Mouse (Mus musculus): ENCODE results near the gene 1700125H20Rik. TPM values are rescaled to one million over a fixed set of nuclear protein-coding genes. Genes with fewer than 3 reads are reported as not detected.

1700125H20Rik gene
- polyA plus RNA-seq, 1 experiment from 2014 or later = 0.84 TPM

DNA sequence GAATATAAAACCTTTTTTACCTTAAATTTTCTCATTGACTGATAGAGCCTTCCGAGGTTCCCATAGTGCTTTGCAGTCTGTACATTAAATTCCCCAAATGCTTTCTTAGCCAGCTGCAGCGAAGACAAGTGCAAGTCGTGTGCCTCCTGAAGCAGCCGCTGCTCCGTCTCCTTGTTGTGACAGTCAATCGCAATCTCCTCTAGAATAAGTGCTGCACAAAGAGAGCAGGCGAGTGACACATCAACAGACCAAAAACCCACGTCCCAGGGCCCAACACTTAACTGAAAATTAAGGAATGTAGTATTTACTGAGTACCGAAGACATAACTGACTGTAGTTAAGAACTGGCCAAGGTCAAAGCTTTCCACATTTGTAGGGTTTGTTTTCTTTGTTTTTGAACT, 25.8 kb downstream of the 1700125H20Rik start:
- Histone ChIP-seq H3K9me3 (ENCODE audit: control insufficient read depth, low read length) (no peaks in the 10 kb centered on the region), H3K4me3 (ENCODE audit: low read depth, low read length) (no peak overlapping the region), H3K9ac (ENCODE audit: low read length) (no peak overlapping the region), H3K4me1 (ENCODE audit: control insufficient read depth, insufficient read depth, low read length) (no peaks in the 10 kb centered on the region), H3K27me3 (ENCODE audit: control insufficient read depth, insufficient read depth, low read length) (no peaks in the 10 kb centered on the region), H3K36me3 (ENCODE audit: control insufficient read depth, insufficient read depth, low read length) (peaks cover 25% of the 10 kb centered on the region), H3K4me2 (ENCODE audit: low read depth, severe bottlenecking) (no peak overlapping the region), H3K27ac (replicated peaks; ENCODE audit: low read depth, low read length) (no peak overlapping the region)
- no peak for DNase-seq (ENCODE audit: low spot score)
- WGBS = 90% methylated on average over 9 of the region's 9 CpGs
- ATAC-seq (ENCODE audit: insufficient number of reproducible peaks, low FRiP score, low TSS enrichment, low read depth) = no peak

DNA sequence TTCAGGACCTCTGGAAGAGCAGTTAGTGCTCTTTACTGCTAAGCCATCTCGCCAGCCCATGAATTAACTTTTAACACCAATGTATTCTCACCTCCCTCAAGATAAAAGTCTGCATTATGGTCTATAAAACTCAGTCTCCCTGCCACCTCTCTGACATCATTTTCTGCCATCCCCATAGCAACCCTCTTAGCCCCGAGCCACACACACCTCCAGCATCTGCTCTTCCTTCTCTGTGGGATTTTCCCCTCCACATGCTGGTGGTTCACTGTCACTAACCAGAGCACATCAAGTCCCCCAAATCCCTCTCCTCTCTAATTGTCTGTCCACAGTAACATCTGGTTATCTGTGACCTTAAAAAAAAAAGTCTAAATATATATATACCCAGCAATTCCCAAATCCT, 28.7 kb downstream of the 1700125H20Rik start:
- ATAC-seq (ENCODE audit: insufficient number of reproducible peaks, low FRiP score, low TSS enrichment, low read depth) (no peak), DNase-seq (ENCODE audit: low spot score) (no peak)
- Histone ChIP-seq H3K9me3 (ENCODE audit: control insufficient read depth, low read length) (no peaks in the 10 kb centered on the region), H3K27me3 (ENCODE audit: control insufficient read depth, insufficient read depth, low read length) (no peaks in the 10 kb centered on the region), H3K36me3 (ENCODE audit: control insufficient read depth, insufficient read depth, low read length) (peaks cover 32% of the 10 kb centered on the region), H3K9ac (ENCODE audit: low read length) (no peak overlapping the region), H3K4me1 (ENCODE audit: control insufficient read depth, insufficient read depth, low read length) (no peaks in the 10 kb centered on the region), H3K4me3 (ENCODE audit: low read depth, low read length) (no peak overlapping the region), H3K27ac (replicated peaks; ENCODE audit: low read depth, low read length) (no peak overlapping the region), H3K4me2 (ENCODE audit: low read depth, severe bottlenecking) (no peak overlapping the region)
- 87% methylated on average over 2 of the region's 2 CpGs for WGBS

DNA sequence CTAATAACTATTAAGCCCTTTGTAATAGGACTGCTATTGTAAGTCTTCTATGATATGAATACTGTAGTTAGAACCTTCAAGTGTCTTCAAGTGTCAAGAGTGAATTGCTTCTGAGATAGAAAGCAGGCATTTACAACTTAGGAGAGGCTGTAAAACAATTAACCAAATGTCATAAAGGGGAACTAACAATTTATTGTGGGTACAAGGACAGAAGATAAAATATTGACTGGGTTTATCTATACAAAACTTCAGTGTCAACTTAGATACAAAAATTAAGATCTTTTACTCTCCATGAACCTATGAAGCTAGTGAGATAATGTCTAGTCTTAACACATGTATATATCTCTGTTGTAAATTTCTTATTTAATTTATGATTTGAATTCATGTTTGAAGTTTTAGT, 36.0 kb downstream of the 1700125H20Rik start:
- Histone ChIP-seq H3K9me3 (ENCODE audit: control insufficient read depth, low read length) (no peaks in the 10 kb centered on the region), H3K36me3 (ENCODE audit: control insufficient read depth, insufficient read depth, low read length) (peaks cover 12% of the 10 kb centered on the region), H3K4me2 (ENCODE audit: low read depth, severe bottlenecking) (no peak overlapping the region), H3K4me3 (ENCODE audit: low read depth, low read length) (no peak overlapping the region), H3K4me1 (ENCODE audit: control insufficient read depth, insufficient read depth, low read length) (no peaks in the 10 kb centered on the region), H3K9ac (ENCODE audit: low read length) (no peak overlapping the region), H3K27ac (replicated peaks; ENCODE audit: low read depth, low read length) (no peak overlapping the region), H3K27me3 (ENCODE audit: control insufficient read depth, insufficient read depth, low read length) (no peaks in the 10 kb centered on the region)
- ATAC-seq (ENCODE audit: insufficient number of reproducible peaks, low FRiP score, low TSS enrichment, low read depth) (no peak), DNase-seq (ENCODE audit: low spot score) (no peak)

DNA sequence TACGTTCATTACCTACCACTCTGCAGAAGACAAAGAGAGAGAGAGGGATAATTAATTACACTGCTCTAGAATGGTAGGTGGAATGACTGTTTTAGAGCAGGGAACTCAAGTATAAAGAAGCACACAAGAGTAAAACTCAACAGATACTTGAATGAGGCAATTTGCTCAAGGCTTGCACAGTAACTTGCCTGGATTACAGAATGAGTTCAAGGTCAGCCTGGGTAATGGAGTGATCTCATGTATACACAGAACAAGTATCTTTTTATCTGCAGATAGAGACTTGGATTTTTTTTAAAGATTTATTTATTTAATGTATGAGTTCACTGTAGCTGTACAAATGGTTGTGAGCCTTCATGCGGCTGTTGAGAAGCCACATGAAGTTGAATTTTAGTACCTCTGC, 40.9 kb downstream of the 1700125H20Rik start:
- peaks cover 20% of the 10 kb centered on the region; the same call in 1 of the 2 replicates for H3K36me3 ChIP-seq (ENCODE audit: control insufficient read depth, insufficient read depth, low read length)
- WGBS = 93% methylated on average over 2 of the region's 2 CpGs
- no peak for ATAC-seq (ENCODE audit: insufficient number of reproducible peaks, low FRiP score, low TSS enrichment, low read depth)

DNA sequence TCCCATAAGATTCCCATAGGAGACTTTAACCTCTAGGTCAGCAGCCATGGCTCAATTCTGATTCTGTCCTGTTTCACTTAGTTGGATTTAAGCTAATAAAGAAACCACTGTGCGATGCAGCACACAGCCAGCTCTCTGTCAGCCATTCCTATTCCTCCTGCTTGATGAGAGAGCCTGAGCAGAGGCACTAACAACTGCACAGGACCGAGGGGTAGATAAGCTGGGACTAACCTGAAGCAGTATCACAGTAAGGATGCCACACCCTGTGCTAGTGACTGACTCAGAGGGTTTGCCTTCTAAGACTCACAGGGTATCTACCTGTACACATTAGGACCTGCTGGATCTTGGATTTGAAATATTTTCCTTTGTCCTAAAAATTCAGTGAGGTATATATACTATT, 43.0 kb downstream of the 1700125H20Rik start:
- no peak for ATAC-seq (ENCODE audit: insufficient number of reproducible peaks, low FRiP score, low TSS enrichment, low read depth)
- WGBS = 92% methylated on average over 2 of the region's 2 CpGs
- H3K4me3 ChIP-seq (ENCODE audit: low read depth, low read length) = no peak overlapping the region

More for the DNA sequence above, 40.9 kb downstream of the 1700125H20Rik start:
- DNase-seq (ENCODE audit: low spot score) = no peak
- Histone ChIP-seq H3K4me2 (ENCODE audit: low read depth, severe bottlenecking) (no peak overlapping the region), H3K27me3 (ENCODE audit: control insufficient read depth, insufficient read depth, low read length) (no peaks in the 10 kb centered on the region), H3K4me1 (ENCODE audit: control insufficient read depth, insufficient read depth, low read length) (no peaks in the 10 kb centered on the region), H3K4me3 (ENCODE audit: low read depth, low read length) (no peak overlapping the region), H3K27ac (replicated peaks; ENCODE audit: low read depth, low read length) (no peak overlapping the region), H3K9me3 (ENCODE audit: control insufficient read depth, low read length) (no peaks in the 10 kb centered on the region), H3K9ac (ENCODE audit: low read length) (no peak overlapping the region)

DNA sequence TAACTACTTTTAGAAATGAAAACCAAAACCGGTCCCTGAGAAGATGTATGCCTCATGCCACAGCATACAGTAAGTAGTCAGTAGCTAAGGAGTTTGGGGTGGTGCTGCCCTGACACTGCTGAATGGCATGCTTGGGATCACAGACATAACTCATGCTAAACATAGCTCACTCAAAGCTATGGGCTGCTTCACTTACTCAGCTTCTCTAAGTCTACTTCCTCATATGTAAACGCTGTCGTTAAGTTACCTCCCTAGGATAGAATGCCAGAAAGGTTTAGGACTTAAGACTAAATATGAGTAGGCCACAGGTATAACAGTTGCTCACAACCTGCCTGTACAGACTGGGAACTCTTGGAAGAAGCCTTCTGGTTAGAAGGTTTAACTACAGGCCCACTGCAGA, 44.5 kb downstream of the 1700125H20Rik start:
- DNase-seq (ENCODE audit: low spot score) (no peak), ATAC-seq (ENCODE audit: insufficient number of reproducible peaks, low FRiP score, low TSS enrichment, low read depth) (no peak)
- WGBS = 97% methylated on average over 3 of the region's 3 CpGs
- Histone ChIP-seq H3K27ac (replicated peaks; ENCODE audit: low read depth, low read length) (no peak overlapping the region), H3K4me3 (ENCODE audit: low read depth, low read length) (no peak overlapping the region), H3K4me2 (ENCODE audit: low read depth, severe bottlenecking) (no peak overlapping the region), H3K27me3 (ENCODE audit: control insufficient read depth, insufficient read depth, low read length) (no peaks in the 10 kb centered on the region), H3K36me3 (ENCODE audit: control insufficient read depth, insufficient read depth, low read length) (peaks cover 20% of the 10 kb centered on the region; the same call in 1 of the 2 replicates), H3K4me1 (ENCODE audit: control insufficient read depth, insufficient read depth, low read length) (no peaks in the 10 kb centered on the region), H3K9ac (ENCODE audit: low read length) (no peak overlapping the region), H3K9me3 (ENCODE audit: control insufficient read depth, low read length) (no peaks in the 10 kb centered on the region)

More for the DNA sequence above, 43.0 kb downstream of the 1700125H20Rik start:
- Histone ChIP-seq H3K9ac (ENCODE audit: low read length) (no peak overlapping the region), H3K27me3 (ENCODE audit: control insufficient read depth, insufficient read depth, low read length) (no peaks in the 10 kb centered on the region), H3K4me1 (ENCODE audit: control insufficient read depth, insufficient read depth, low read length) (no peaks in the 10 kb centered on the region), H3K4me2 (ENCODE audit: low read depth, severe bottlenecking) (no peak overlapping the region), H3K27ac (replicated peaks; ENCODE audit: low read depth, low read length) (no peak overlapping the region), H3K36me3 (ENCODE audit: control insufficient read depth, insufficient read depth, low read length) (peaks cover 20% of the 10 kb centered on the region; the same call in 1 of the 2 replicates), H3K9me3 (ENCODE audit: control insufficient read depth, low read length) (no peaks in the 10 kb centered on the region)
- no peak for DNase-seq (ENCODE audit: low spot score)

DNA sequence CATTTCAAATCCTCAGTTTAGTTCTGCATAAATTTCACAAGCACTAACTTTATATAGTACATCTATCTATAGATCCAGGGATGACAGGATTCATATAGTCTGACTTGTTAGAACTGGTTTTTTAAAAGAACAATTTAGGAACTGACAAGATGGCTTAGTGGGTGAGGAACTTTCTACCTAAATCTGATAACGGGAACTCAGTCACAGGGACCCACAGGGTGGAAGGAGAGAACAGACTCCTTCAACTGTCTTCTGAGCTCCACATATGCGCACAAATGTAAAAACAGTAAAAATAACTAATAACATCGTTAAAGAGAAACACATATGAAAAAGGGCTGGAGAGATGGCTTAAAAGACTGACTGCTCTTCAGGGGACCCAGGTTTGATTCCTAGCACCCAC, 48.8 kb downstream of the 1700125H20Rik start:
- H3K27me3 ChIP-seq (ENCODE audit: control insufficient read depth, insufficient read depth, low read length) = no peaks in the 10 kb centered on the region
- H3K27ac ChIP-seq (replicated peaks; ENCODE audit: low read depth, low read length) = no peak overlapping the region
- H3K36me3 ChIP-seq (ENCODE audit: control insufficient read depth, insufficient read depth, low read length) = peaks cover 6% of the 10 kb centered on the region; the same call in 1 of the 2 replicates
- 90% methylated on average over 3 of the region's 3 CpGs for WGBS
- H3K9ac ChIP-seq (ENCODE audit: low read length) = no peak overlapping the region
- H3K4me2 ChIP-seq (ENCODE audit: low read depth, severe bottlenecking) = no peak overlapping the region
- H3K4me3 ChIP-seq (ENCODE audit: low read depth, low read length) = no peak overlapping the region
- no peak for ATAC-seq (ENCODE audit: insufficient number of reproducible peaks, low FRiP score, low TSS enrichment, low read depth)
- DNase-seq (ENCODE audit: low spot score) = no peak
- no peaks in the 10 kb centered on the region for H3K4me1 ChIP-seq (ENCODE audit: control insufficient read depth, insufficient read depth, low read length)
- no peaks in the 10 kb centered on the region for H3K9me3 ChIP-seq (ENCODE audit: control insufficient read depth, low read length)

DNA sequence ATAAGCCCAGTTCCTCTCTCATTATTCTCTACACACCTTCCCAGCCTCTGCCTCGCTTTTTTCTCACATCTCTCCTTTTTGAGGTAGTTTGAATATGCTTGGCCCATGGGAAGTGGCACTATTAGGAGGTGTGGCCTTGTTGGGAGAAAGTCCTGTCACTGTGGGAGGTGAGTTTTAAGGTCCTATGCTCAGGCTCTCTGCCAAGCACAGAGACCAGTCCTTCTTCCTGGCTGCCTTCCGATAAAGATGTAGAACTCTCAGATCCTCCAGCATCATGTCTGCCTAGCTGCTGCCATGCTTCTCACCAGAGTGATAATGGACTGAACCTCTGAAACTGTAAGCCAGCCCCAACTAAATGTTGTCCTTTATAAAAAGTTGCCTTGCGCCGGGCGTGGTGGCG, 52.4 kb downstream of the 1700125H20Rik start:
- no peaks in the 10 kb centered on the region for H3K27me3 ChIP-seq (ENCODE audit: control insufficient read depth, insufficient read depth, low read length)
- no peak overlapping the region for H3K4me2 ChIP-seq (ENCODE audit: low read depth, severe bottlenecking)
- WGBS = 96% methylated on average over 6 of the region's 6 CpGs
- H3K27ac ChIP-seq (replicated peaks; ENCODE audit: low read depth, low read length) = no peak overlapping the region
- no peaks in the 10 kb centered on the region for H3K9me3 ChIP-seq (ENCODE audit: control insufficient read depth, low read length)
- H3K4me1 ChIP-seq (ENCODE audit: control insufficient read depth, insufficient read depth, low read length) = no peaks in the 10 kb centered on the region
- no peak overlapping the region for H3K9ac ChIP-seq (ENCODE audit: low read length)
- ATAC-seq (ENCODE audit: insufficient number of reproducible peaks, low FRiP score, low TSS enrichment, low read depth) (no peak), DNase-seq (ENCODE audit: low spot score) (no peak)
- no peaks in the 10 kb centered on the region for H3K36me3 ChIP-seq (ENCODE audit: control insufficient read depth, insufficient read depth, low read length)
- H3K4me3 ChIP-seq (ENCODE audit: low read depth, low read length) = no peak overlapping the region

DNA sequence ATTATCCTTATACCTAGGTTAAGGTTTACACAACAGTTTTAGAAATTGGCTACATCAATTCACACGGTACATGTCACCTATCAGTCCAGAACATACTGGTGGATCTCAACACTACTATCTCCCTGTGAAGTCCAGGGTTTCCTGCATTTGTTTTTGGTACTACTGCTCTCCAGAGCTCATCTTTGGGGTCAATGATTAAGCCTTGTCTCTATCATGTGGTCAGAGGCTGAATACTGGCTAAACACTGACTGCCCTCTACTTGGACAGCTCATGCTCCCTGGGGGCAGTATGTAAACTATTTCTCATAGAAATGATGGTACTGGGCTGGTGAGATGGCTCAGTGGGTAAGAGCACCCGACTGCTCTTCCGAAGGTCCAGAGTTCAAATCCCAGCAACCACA, 53.0 kb downstream of the 1700125H20Rik start:
- ATAC-seq (ENCODE audit: insufficient number of reproducible peaks, low FRiP score, low TSS enrichment, low read depth) (no peak), DNase-seq (ENCODE audit: low spot score) (no peak)
- Histone ChIP-seq H3K27me3 (ENCODE audit: control insufficient read depth, insufficient read depth, low read length) (no peaks in the 10 kb centered on the region), H3K36me3 (ENCODE audit: control insufficient read depth, insufficient read depth, low read length) (no peaks in the 10 kb centered on the region), H3K4me3 (ENCODE audit: low read depth, low read length) (no peak overlapping the region), H3K4me1 (ENCODE audit: control insufficient read depth, insufficient read depth, low read length) (no peaks in the 10 kb centered on the region), H3K9me3 (ENCODE audit: control insufficient read depth, low read length) (no peaks in the 10 kb centered on the region), H3K4me2 (ENCODE audit: low read depth, severe bottlenecking) (no peak overlapping the region), H3K9ac (ENCODE audit: low read length) (no peak overlapping the region), H3K27ac (replicated peaks; ENCODE audit: low read depth, low read length) (no peak overlapping the region)
- 99% methylated on average over 3 of the region's 3 CpGs for WGBS

Data from limb, embryonic 11.5 days (tissue).